Mouse (Mus musculus): Measurements from ENCODE around the gene Rad9b. TPM values are rescaled to one million over a fixed set of nuclear protein-coding genes. Genes with fewer than 3 reads are reported as not detected.

The Rad9b gene
- polyA plus RNA-seq, 1 experiment from 2014 or later, result 12.2 TPM

GRCm38 (mm10) chr5:122377101-122377833 is 23.2 kb upstream of the Rad9b start:
- H3K27me3 ChIP-seq (ENCODE audit: control insufficient read depth, insufficient read depth, low read length), result no peaks in the 10 kb centered on the region
- ATAC-seq (ENCODE audit: low FRiP score, low TSS enrichment), result no peak
- peaks cover 8% of the 10 kb centered on the region for H3K4me1 ChIP-seq (ENCODE audit: control insufficient read depth, insufficient read depth, low read length)
- no peak overlapping the region for H3K27ac ChIP-seq (ENCODE audit: low read depth, low read length)
- 88% methylated on average over 4 of the region's 4 CpGs for WGBS
- no peak overlapping the region for H3K9ac ChIP-seq (ENCODE audit: low read depth, low read length)
- H3K4me2 ChIP-seq (replicated peaks; ENCODE audit: low read depth, low read length), result no peak overlapping the region
- H3K36me3 ChIP-seq (ENCODE audit: control insufficient read depth, insufficient read depth, low read length), result peaks cover 44% of the 10 kb centered on the region
- H3K9me3 ChIP-seq (ENCODE audit: control insufficient read depth, low read length), result no peaks in the 10 kb centered on the region
- no peak overlapping the region for H3K4me3 ChIP-seq (ENCODE audit: low read length)

- Histone ChIP-seq H3K27ac (ENCODE audit: low read depth, low read length) (peak overlapping the region; percentile 94), H3K36me3 (ENCODE audit: control insufficient read depth, insufficient read depth, low read length) (peaks cover 25% of the 10 kb centered on the region), H3K9ac (ENCODE audit: low read depth, low read length) (peak overlapping the region; percentile 84), H3K4me1 (ENCODE audit: control insufficient read depth, insufficient read depth, low read length) (peaks cover 8% of the 10 kb centered on the region), H3K4me3 (ENCODE audit: low read length) (peak overlapping the region; percentile 83), H3K27me3 (ENCODE audit: control insufficient read depth, insufficient read depth, low read length) (no peaks in the 10 kb centered on the region), H3K4me2 (replicated peaks; ENCODE audit: low read depth, low read length) (peak overlapping the region; percentile 53), H3K9me3 (ENCODE audit: control insufficient read depth, low read length) (no peaks in the 10 kb centered on the region)
- 11% methylated on average over 5 of the region's 5 CpGs for WGBS
- ATAC-seq (ENCODE audit: low FRiP score, low TSS enrichment), result 0 out of 2 replicates have a peak, but pooled peaks have one; percentile 2
Observed at GRCm38 (mm10) chr5:122372878-122373277, 18.8 kb upstream of the Rad9b start.

DNA sequence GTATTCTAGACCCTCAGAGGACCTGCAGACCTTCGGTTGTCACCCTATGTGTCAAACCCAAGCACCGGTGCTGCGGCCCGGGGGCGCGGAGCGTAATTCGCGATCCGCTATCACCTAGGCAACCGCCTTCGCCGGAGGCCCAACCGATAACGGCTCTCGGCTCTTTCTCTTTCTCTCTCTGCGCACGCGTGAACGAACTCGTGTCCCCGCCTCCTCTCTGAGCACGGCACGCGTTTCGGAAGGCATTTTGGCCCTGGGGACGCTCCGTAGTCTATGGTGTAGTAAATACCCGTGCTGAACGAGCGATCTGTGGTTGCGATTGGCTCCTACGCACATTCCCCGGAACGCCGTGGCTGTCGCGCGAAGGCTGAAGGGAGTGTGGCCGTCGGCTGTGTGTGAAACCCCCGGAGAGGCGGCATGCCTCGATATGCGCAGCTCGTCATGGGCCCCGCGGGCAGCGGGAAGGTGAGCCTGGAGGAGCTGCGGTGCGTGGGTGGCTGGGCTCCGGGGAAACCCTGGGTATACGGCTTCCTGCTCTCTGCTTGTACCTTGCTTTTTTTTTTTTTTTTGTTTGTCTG is 18.2 kb upstream of the Rad9b start, which contains the start of gene Fam216a:
Fam216a (minus strand) TSS at position 173 of the 578 bp plus-strand sequence.
- Histone ChIP-seq H3K4me1 (ENCODE audit: control insufficient read depth, insufficient read depth, low read length) (peaks cover 8% of the 10 kb centered on the region), H3K27me3 (ENCODE audit: control insufficient read depth, insufficient read depth, low read length) (no peaks in the 10 kb centered on the region), H3K4me2 (replicated peaks; ENCODE audit: low read depth, low read length) (peak within 1 kb of the TSS; percentile 53), H3K36me3 (ENCODE audit: control insufficient read depth, insufficient read depth, low read length) (peaks cover 30% of the 10 kb centered on the region), H3K27ac (ENCODE audit: low read depth, low read length) (peak within 1 kb of the TSS; percentile 94), H3K4me3 (ENCODE audit: low read length) (peak within 1 kb of the TSS; percentile 83), H3K9ac (ENCODE audit: low read depth, low read length) (peak within 1 kb of the TSS; percentile 84), H3K9me3 (ENCODE audit: control insufficient read depth, low read length) (no peaks in the 10 kb centered on the region)
- WGBS, result under 1% methylated on average over 53 of the region's 53 CpGs
- peak; percentile 94 for ATAC-seq (ENCODE audit: low FRiP score, low TSS enrichment)

DNA sequence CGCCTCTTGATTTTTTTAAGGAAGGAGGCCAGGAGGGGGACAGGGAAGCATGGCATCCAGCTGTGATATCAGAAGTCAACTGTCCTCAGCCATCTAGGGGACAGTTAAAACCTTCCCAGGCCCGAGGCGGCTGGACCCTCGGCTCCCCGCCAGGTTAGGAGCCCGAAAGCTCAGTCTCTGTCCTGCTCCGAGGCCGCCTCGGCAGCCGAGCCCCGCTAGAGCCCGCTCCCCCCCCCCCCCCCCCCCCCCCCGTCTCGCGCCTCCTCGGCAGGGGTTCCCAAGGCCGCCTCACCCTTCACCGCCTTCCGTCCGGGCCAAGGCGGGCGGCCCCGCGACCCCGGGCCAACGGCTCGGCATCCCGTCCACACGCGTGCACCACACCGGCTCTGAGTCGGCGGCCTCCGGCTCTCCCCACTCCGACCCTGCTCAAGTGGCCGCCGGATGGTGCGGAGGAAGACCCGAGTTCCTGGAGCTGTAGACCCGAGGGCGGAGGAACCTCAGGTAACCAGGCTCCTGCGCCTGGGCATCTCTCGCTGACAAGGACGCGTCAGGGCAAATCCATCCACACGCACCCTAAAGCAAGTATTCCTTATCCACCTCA is 17.7 kb upstream of the Rad9b start, which contains the start of gene Gpn3:
Gpn3 (plus strand) TSS at position 286 of the 601 bp plus-strand sequence.
- ATAC-seq (ENCODE audit: low FRiP score, low TSS enrichment), result peak; percentile 86
- WGBS, result 1% methylated on average over 37 of the region's 46 CpGs
- peak within 1 kb of the TSS; percentile 94 for H3K27ac ChIP-seq (ENCODE audit: low read depth, low read length)
- H3K9me3 ChIP-seq (ENCODE audit: control insufficient read depth, low read length), result no peaks in the 10 kb centered on the region
- H3K4me3 ChIP-seq (ENCODE audit: low read length), result peak within 1 kb of the TSS; percentile 83
- H3K9ac ChIP-seq (ENCODE audit: low read depth, low read length), result peak within 1 kb of the TSS; percentile 84
- peaks cover 33% of the 10 kb centered on the region for H3K36me3 ChIP-seq (ENCODE audit: control insufficient read depth, insufficient read depth, low read length)
- H3K4me2 ChIP-seq (replicated peaks; ENCODE audit: low read depth, low read length), result peak within 1 kb of the TSS; percentile 53
- peaks cover 8% of the 10 kb centered on the region for H3K4me1 ChIP-seq (ENCODE audit: control insufficient read depth, insufficient read depth, low read length)
- no peaks in the 10 kb centered on the region for H3K27me3 ChIP-seq (ENCODE audit: control insufficient read depth, insufficient read depth, low read length)

- Histone ChIP-seq H3K27ac (ENCODE audit: low read depth, low read length) (no peak overlapping the region), H3K27me3 (ENCODE audit: control insufficient read depth, insufficient read depth, low read length) (no peaks in the 10 kb centered on the region), H3K36me3 (ENCODE audit: control insufficient read depth, insufficient read depth, low read length) (peaks cover 1% of the 10 kb centered on the region), H3K9ac (ENCODE audit: low read depth, low read length) (peak overlapping the region; percentile 86), H3K4me3 (ENCODE audit: low read length) (peak overlapping the region; percentile 92), H3K9me3 (ENCODE audit: control insufficient read depth, low read length) (no peaks in the 10 kb centered on the region), H3K4me1 (ENCODE audit: control insufficient read depth, insufficient read depth, low read length) (0 out of 2 replicates have a peak, but pooled peaks cover 3% of the 10 kb centered on the region), H3K4me2 (replicated peaks; ENCODE audit: low read depth, low read length) (peak overlapping the region; percentile 79)
- under 1% methylated on average over 56 of the region's 57 CpGs for WGBS
- ATAC-seq (ENCODE audit: low FRiP score, low TSS enrichment), result no peak; the same call in none of the 2 replicates
Observed at GRCm38 (mm10) chr5:122354492-122355067, 547 bp upstream of the Rad9b start.

DNA sequence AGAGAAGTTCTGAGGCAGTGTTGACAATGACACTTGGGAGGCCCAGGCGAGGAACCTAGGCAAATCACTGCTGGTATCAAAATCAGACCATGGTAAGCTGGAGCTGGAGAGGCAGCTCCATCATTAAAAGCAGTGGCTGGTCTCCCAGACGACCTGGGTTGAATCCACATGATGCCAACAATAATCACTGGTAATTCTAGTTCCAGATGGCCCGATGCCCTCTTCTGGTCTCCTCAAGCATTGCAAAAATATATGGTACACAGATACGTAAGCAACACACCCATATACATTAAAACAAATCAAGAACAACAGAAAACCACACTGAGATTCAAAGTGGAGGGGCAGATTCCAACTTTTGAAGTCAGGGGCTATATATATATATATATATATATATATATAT is 8.3 kb downstream of the Rad9b start:
- no peak overlapping the region for H3K9ac ChIP-seq (ENCODE audit: low read depth, low read length)
- ATAC-seq (ENCODE audit: low FRiP score, low TSS enrichment), result no peak
- WGBS, result 78% methylated on average over 4 of the region's 4 CpGs
- H3K36me3 ChIP-seq (ENCODE audit: control insufficient read depth, insufficient read depth, low read length), result no peaks in the 10 kb centered on the region
- no peak overlapping the region for H3K4me2 ChIP-seq (replicated peaks; ENCODE audit: low read depth, low read length)
- no peaks in the 10 kb centered on the region for H3K9me3 ChIP-seq (ENCODE audit: control insufficient read depth, low read length)
- H3K4me3 ChIP-seq (ENCODE audit: low read length), result no peak overlapping the region
- no peaks in the 10 kb centered on the region for H3K4me1 ChIP-seq (ENCODE audit: control insufficient read depth, insufficient read depth, low read length)
- H3K27ac ChIP-seq (ENCODE audit: low read depth, low read length), result no peak overlapping the region
- H3K27me3 ChIP-seq (ENCODE audit: control insufficient read depth, insufficient read depth, low read length), result no peaks in the 10 kb centered on the region

DNA sequence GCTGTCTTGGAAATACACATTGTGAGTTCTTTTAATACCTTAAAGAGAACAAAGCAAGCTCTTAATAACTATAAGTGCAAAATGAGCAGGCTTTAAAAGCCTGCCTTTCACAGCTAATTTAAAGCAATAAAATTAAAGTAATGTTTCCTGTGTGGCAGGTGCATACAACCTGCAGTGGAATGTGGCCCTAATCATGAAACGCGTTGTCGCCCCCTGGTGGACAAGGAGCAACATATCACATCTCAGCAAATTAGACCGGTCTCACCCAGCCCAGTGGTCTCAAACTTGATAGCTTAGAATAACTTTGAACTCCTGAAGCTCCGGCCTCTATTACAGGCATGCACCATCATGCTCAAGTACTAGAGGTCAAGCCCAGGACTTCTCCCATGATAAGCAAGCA is 9.8 kb downstream of the Rad9b start:
- Histone ChIP-seq H3K27ac (ENCODE audit: low read depth, low read length) (no peak overlapping the region), H3K36me3 (ENCODE audit: control insufficient read depth, insufficient read depth, low read length) (no peaks in the 10 kb centered on the region), H3K9me3 (ENCODE audit: control insufficient read depth, low read length) (no peaks in the 10 kb centered on the region), H3K9ac (ENCODE audit: low read depth, low read length) (no peak overlapping the region), H3K4me1 (ENCODE audit: control insufficient read depth, insufficient read depth, low read length) (no peaks in the 10 kb centered on the region), H3K4me3 (ENCODE audit: low read length) (no peak overlapping the region), H3K4me2 (replicated peaks; ENCODE audit: low read depth, low read length) (no peak overlapping the region), H3K27me3 (ENCODE audit: control insufficient read depth, insufficient read depth, low read length) (no peaks in the 10 kb centered on the region)
- peak; percentile 52; the same call in 1 of the 2 replicates for ATAC-seq (ENCODE audit: low FRiP score, low TSS enrichment)
- 7% methylated on average over 5 of the region's 5 CpGs for WGBS

- ATAC-seq (ENCODE audit: low FRiP score, low TSS enrichment), result no peak
- 59% methylated on average over 7 of the region's 7 CpGs for WGBS
Observed at GRCm38 (mm10) chr5:122343768-122344167, 10.3 kb downstream of the Rad9b start.

More at GRCm38 (mm10) chr5:122343768-122344167, 10.3 kb downstream of the Rad9b start:
- Histone ChIP-seq H3K4me1 (ENCODE audit: control insufficient read depth, insufficient read depth, low read length) (no peaks in the 10 kb centered on the region), H3K9me3 (ENCODE audit: control insufficient read depth, low read length) (no peaks in the 10 kb centered on the region), H3K4me3 (ENCODE audit: low read length) (no peak overlapping the region), H3K4me2 (replicated peaks; ENCODE audit: low read depth, low read length) (no peak overlapping the region), H3K27ac (ENCODE audit: low read depth, low read length) (no peak overlapping the region), H3K27me3 (ENCODE audit: control insufficient read depth, insufficient read depth, low read length) (no peaks in the 10 kb centered on the region), H3K9ac (ENCODE audit: low read depth, low read length) (no peak overlapping the region), H3K36me3 (ENCODE audit: control insufficient read depth, insufficient read depth, low read length) (no peaks in the 10 kb centered on the region)
